Comparison of ENCODE assay signal across 9 mouse cellular contexts in the genomic region with DNA sequence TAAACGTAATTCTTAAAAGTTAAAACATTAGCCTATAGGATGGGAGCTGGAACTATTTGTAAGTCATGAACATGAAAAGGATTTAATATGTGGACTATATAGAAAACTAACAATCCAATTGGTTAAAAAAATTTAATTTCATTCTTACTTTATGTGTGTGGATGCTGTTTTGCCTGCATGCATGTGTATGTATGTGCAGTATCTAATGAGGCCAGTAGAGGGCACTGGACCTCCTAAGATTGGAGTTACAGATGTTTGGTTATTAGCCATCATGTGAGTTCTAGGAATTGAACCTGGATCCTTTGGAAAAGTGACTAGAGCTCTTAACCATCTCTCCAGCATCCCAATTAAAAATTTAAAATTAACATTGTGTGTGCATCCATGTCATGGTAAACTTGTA. TPM values are rescaled to one million over a fixed set of nuclear protein-coding genes. Genes with fewer than 3 reads are reported as not detected.
DNase-seq lines count a peak whose midpoint lies in the region; ATAC-seq and TF ChIP-seq lines count a peak whose summit lies in the region.
"Had no signal": no experiment of that assay in that cellular context is flagged by ENCODE, and none has a peak within 500 bp of the region (broad histone marks: within the 10 kb centered on the region; RNA-seq: fewer than 3 reads in every experiment).

No protein-coding gene starts in this region.

- no peak overlapping the region for H3K4me2 ChIP-seq in heart, embryonic 12.5 days
- H3K4me2 ChIP-seq in limb, embryonic 11.5 days (ENCODE audit: low read depth, severe bottlenecking) = no peak overlapping the region
- H3K4me2 ChIP-seq: limb, embryonic 12.5 days had no signal

- H3K36me3 ChIP-seq in heart, adult 2 months (ENCODE audit: control insufficient read depth, insufficient read depth, low read length) = peaks cover 2% of the 10 kb centered on the region
- peaks cover 64% of the 10 kb centered on the region for H3K36me3 ChIP-seq in heart, embryonic 12.5 days
- H3K36me3 ChIP-seq in limb, embryonic 11.5 days (ENCODE audit: control insufficient read depth, insufficient read depth, low read length) = no peaks in the 10 kb centered on the region; the same call in 1 of the 2 replicates

- no peak for TF ChIP-seq POLR2A in heart, adult 2 months (IDR thresholded peaks at IDR 0.05; ENCODE audit: insufficient read depth, low read depth, low read length)

- intact Hi-C loops in heart, adult 2 months (cut with DNase I) = loop anchor here (1.0 to 2.0 kb wide), 2 partner anchors 105 to 304 kb away; no protein-coding TSS in a partner anchor
- intact Hi-C loops in heart, postnatal 10 days (cut with DNase I) = loop anchor here (1.0 kb wide), 1 partner anchor 105 kb away; no protein-coding TSS in a partner anchor

- WGBS in heart, adult 2 months = 100% methylated on average over 1 of the region's 1 CpGs
- 96% methylated on average over 1 of the region's 1 CpGs for WGBS in heart, embryonic 12.5 days
- WGBS in limb, embryonic 11.5 days = 97% methylated on average over 1 of the region's 1 CpGs

- DNase-seq in heart, adult 2 months = peak; percentile 14 to 32
- DNase-seq in urinary bladder, postnatal 36 days (ENCODE audit: low spot score in 2 of 2) = peak; percentile 18 to 23
- no peak for DNase-seq in urinary bladder, postnatal 4 days (ENCODE audit: low spot score in 2 of 2)
- DNase-seq in cerebellum, adult 9-10 months = peak; percentile 76
- peak; percentile 53 to 73 for DNase-seq in heart, postnatal 10 days
- peak; percentile 71 for DNase-seq in limb, embryonic 11.5 days (ENCODE audit: low spot score)
- peak; percentile 50 for DNase-seq in skeletal muscle tissue, adult 2 months (ENCODE audit: low read depth, low spot score)

- H3K4me3 ChIP-seq in heart, adult 2 months = no peak overlapping the region
- no peak overlapping the region for H3K4me3 ChIP-seq in heart, embryonic 12.5 days
- H3K4me3 ChIP-seq in limb, embryonic 11.5 days (ENCODE audit: low read depth, low read length) = no peak overlapping the region
- H3K4me3 ChIP-seq: limb, embryonic 12.5 days had no signal

- H3K27me3 ChIP-seq in heart, adult 2 months (ENCODE audit: control insufficient read depth, insufficient read depth, low read length) = no peaks in the 10 kb centered on the region
- H3K27me3 ChIP-seq in heart, embryonic 12.5 days (replicated peaks) = no peaks in the 10 kb centered on the region
- H3K27me3 ChIP-seq in limb, embryonic 11.5 days (ENCODE audit: control insufficient read depth, insufficient read depth, low read length) = no peaks in the 10 kb centered on the region
- H3K27me3 ChIP-seq: limb, embryonic 12.5 days had no signal

- TF ChIP-seq EP300 in heart, adult 2 months (IDR thresholded peaks at IDR 0.05; ENCODE audit: insufficient read depth, low read depth, low read length) = no peak

- peak; percentile 95 for TF ChIP-seq CTCF in heart, adult 2 months (IDR thresholded peaks at IDR 0.05)

- H3K79me2 ChIP-seq in heart, adult 2 months (replicated peaks; ENCODE audit: control insufficient read depth, insufficient read depth, low read length) = no peaks in the 10 kb centered on the region

- H3K9me3 ChIP-seq in heart, embryonic 12.5 days (replicated peaks) = no peaks in the 10 kb centered on the region
- H3K9me3 ChIP-seq in limb, embryonic 11.5 days (ENCODE audit: control insufficient read depth, low read length) = no peaks in the 10 kb centered on the region
- H3K9me3 ChIP-seq: limb, embryonic 12.5 days had no signal

- no peak overlapping the region for H3K27ac ChIP-seq in heart, adult 2 months
- H3K27ac ChIP-seq in heart, embryonic 12.5 days (ENCODE audit: poor library complexity, severe bottlenecking) = no peak overlapping the region
- no peak overlapping the region for H3K27ac ChIP-seq in limb, embryonic 11.5 days (replicated peaks; ENCODE audit: low read depth, low read length)
- H3K27ac ChIP-seq: limb, embryonic 12.5 days had no signal

- no peak for ATAC-seq in heart, embryonic 12.5 days (ENCODE audit: insufficient number of reproducible peaks, low FRiP score)
- ATAC-seq in limb, embryonic 11.5 days (ENCODE audit: insufficient number of reproducible peaks, low FRiP score, low TSS enrichment, low read depth) = no peak

- H3K9ac ChIP-seq in heart, adult 2 months (ENCODE audit: low read depth, low read length) = no peak overlapping the region
- no peak overlapping the region for H3K9ac ChIP-seq in heart, embryonic 12.5 days
- no peak overlapping the region for H3K9ac ChIP-seq in limb, embryonic 11.5 days (ENCODE audit: low read length)
- H3K9ac ChIP-seq: limb, embryonic 12.5 days had no signal

- H3K4me1 ChIP-seq in heart, adult 2 months (ENCODE audit: control insufficient read depth, insufficient read depth, low read length) = no peaks in the 10 kb centered on the region
- H3K4me1 ChIP-seq in heart, embryonic 12.5 days (replicated peaks) = no peaks in the 10 kb centered on the region
- no peaks in the 10 kb centered on the region for H3K4me1 ChIP-seq in limb, embryonic 11.5 days (ENCODE audit: control insufficient read depth, insufficient read depth, low read length)
- H3K4me1 ChIP-seq: limb, embryonic 12.5 days had no signal

RNA-seq across cellular contexts. Expression of gene Gosr1, which starts 25.9 kb away (rescaled TPM):
- 10 to 100 TPM; 24.1 to 26.0 TPM for total RNA-seq in heart, adult 2 months (2021)
- 11.1 and 19.6 TPM in 2 replicates for polyA plus RNA-seq in heart, adult 2 months (2012; rRNA removed)
- 18.3 and 21.6 TPM in 2 replicates for polyA plus RNA-seq in heart, embryonic 12.5 days (2016; fragmentation: Nextera tagmentation; extraction: Ambion mirVana)
- 10 to 100 TPM; 30.7 to 32.9 TPM for total RNA-seq in heart, postnatal 10 days (2021)
- 32.7 and 33.7 TPM in 2 replicates for polyA plus RNA-seq in limb, embryonic 11.5 days (2014; fragmentation: Nextera tagmentation; extraction: Ambion mirVana)

RNA-seq across cellular contexts. Expression of gene Cpd, which starts 57.6 kb away (rescaled TPM):
- 10 to 100 TPM; 34.8 to 39.7 TPM for total RNA-seq in heart, adult 2 months (2021)
- polyA plus RNA-seq in heart, adult 2 months (2012; rRNA removed) = 16.8 and 34.5 TPM in 2 replicates
- polyA plus RNA-seq in heart, embryonic 12.5 days (2016; fragmentation: Nextera tagmentation; extraction: Ambion mirVana) = 24.3 and 25.7 TPM in 2 replicates
- 10 to 100 TPM; 66.5 to 71.9 TPM for total RNA-seq in heart, postnatal 10 days (2021)
- 14.3 and 14.8 TPM in 2 replicates for polyA plus RNA-seq in limb, embryonic 11.5 days (2014; fragmentation: Nextera tagmentation; extraction: Ambion mirVana)

Comparison
In these comparisons a context has a peak if more than half of its experiments do, and no peak if none do; other contexts are left out.
1. DNase-seq: peak in heart, adult 2 months (2 of 2), urinary bladder, postnatal 36 days (2 of 2), cerebellum, adult 9-10 months (single experiment), heart, postnatal 10 days (2 of 2), limb, embryonic 11.5 days (single experiment) and skeletal muscle tissue, adult 2 months (single experiment); none in urinary bladder, postnatal 4 days (0 of 2).